Comparison of ENCODE assay signal across 15 mouse cellular contexts in genomic region chr8:112009558-112009957, GRCm38 (mm10). TPM values are rescaled to one million over a fixed set of nuclear protein-coding genes. Genes with fewer than 3 reads are reported as not detected.
DNase-seq lines count a peak whose midpoint lies in the region; ATAC-seq and TF ChIP-seq lines count a peak whose summit lies in the region.
"Had no signal": no experiment of that assay in that cellular context is flagged by ENCODE, and none has a peak within 500 bp of the region (broad histone marks: within the 10 kb centered on the region; RNA-seq: fewer than 3 reads in every experiment).

No protein-coding gene starts in this region.

- H3K4me3 ChIP-seq in intestine, embryonic 14.5 days (ENCODE audit: low read depth, low read length): no peak overlapping the region
- H3K4me3 ChIP-seq in intestine, postnatal 0 days (ENCODE audit: low read depth, low read length): no peak overlapping the region
- H3K4me3 ChIP-seq in embryonic facial prominence, embryonic 14.5 days (ENCODE audit: low read depth, low read length): peak overlapping the region; percentile 98; the same call in 1 of the 2 replicates
- no peak overlapping the region for H3K4me3 ChIP-seq in cerebellum, adult 2 months (replicated peaks; ENCODE audit: insufficient read depth, low read depth, low read length)

- WGBS in intestine, embryonic 14.5 days: 89% methylated on average over 7 of the region's 7 CpGs
- WGBS in intestine, postnatal 0 days: 88% methylated on average over 7 of the region's 7 CpGs
- 89% methylated on average over 7 of the region's 7 CpGs for WGBS in embryonic facial prominence, embryonic 14.5 days
- 94% methylated on average over 7 of the region's 7 CpGs for WGBS in cerebellum, adult 2 months

- peaks cover 17% of the 10 kb centered on the region for H3K36me3 ChIP-seq in intestine, embryonic 14.5 days (ENCODE audit: control insufficient read depth, insufficient read depth, low read length)
- H3K36me3 ChIP-seq in intestine, postnatal 0 days (ENCODE audit: control insufficient read depth, insufficient read depth): peaks cover 9% of the 10 kb centered on the region
- peaks cover 25% of the 10 kb centered on the region for H3K36me3 ChIP-seq in embryonic facial prominence, embryonic 14.5 days (ENCODE audit: control insufficient read depth, insufficient read depth, low read length)

- H3K9ac ChIP-seq in intestine, embryonic 14.5 days (ENCODE audit: low read length): no peak overlapping the region
- no peak overlapping the region for H3K9ac ChIP-seq in intestine, postnatal 0 days (ENCODE audit: low read depth, low read length)
- H3K9ac ChIP-seq in embryonic facial prominence, embryonic 14.5 days (ENCODE audit: low read depth, low read length): no peak overlapping the region

- H3K4me2 ChIP-seq in intestine, embryonic 14.5 days (ENCODE audit: low read length): peak overlapping the region; percentile 57; the same call in 1 of the 2 replicates
- H3K4me2 ChIP-seq in intestine, postnatal 0 days (replicated peaks; ENCODE audit: low read depth): no peak overlapping the region
- H3K4me2 ChIP-seq in embryonic facial prominence, embryonic 14.5 days (ENCODE audit: low read depth, low read length): peak overlapping the region; percentile 89; the same call in 1 of the 2 replicates

- intact Hi-C loops in gastrocnemius, postnatal 14 days (cut with DNase I; ENCODE audit: low total_unique reads): no loop called here

- ATAC-seq in intestine, embryonic 14.5 days (replicated peaks; ENCODE audit: low FRiP score, low TSS enrichment, low read depth): no peak
- ATAC-seq in intestine, postnatal 0 days: no peak
- ATAC-seq in embryonic facial prominence, embryonic 14.5 days (ENCODE audit: low read depth): no peak

- H3K9me3 ChIP-seq in intestine, embryonic 14.5 days (ENCODE audit: control insufficient read depth, low read length): no peaks in the 10 kb centered on the region
- no peaks in the 10 kb centered on the region for H3K9me3 ChIP-seq in intestine, postnatal 0 days (ENCODE audit: control insufficient read depth)
- no peaks in the 10 kb centered on the region for H3K9me3 ChIP-seq in embryonic facial prominence, embryonic 14.5 days (ENCODE audit: control insufficient read depth, low read length)
- H3K9me3 ChIP-seq: hindbrain, embryonic 12.5 days had no signal

- no peak for TF ChIP-seq POLR2A in cerebellum, adult 2 months (IDR thresholded peaks at IDR 0.05; ENCODE audit: borderline replicate concordance, insufficient read depth, low read length)

- peaks cover 17% of the 10 kb centered on the region for H3K4me1 ChIP-seq in intestine, embryonic 14.5 days (replicated peaks; ENCODE audit: control insufficient read depth, insufficient read depth, low read length)
- H3K4me1 ChIP-seq in intestine, postnatal 0 days (replicated peaks; ENCODE audit: control insufficient read depth, insufficient read depth, low read length): peaks cover 10% of the 10 kb centered on the region
- peaks cover 22% of the 10 kb centered on the region for H3K4me1 ChIP-seq in embryonic facial prominence, embryonic 14.5 days (ENCODE audit: control insufficient read depth, insufficient read depth, low read length)
- no peaks in the 10 kb centered on the region; the same call in 1 of the 2 replicates for H3K4me1 ChIP-seq in cerebellum, adult 2 months (ENCODE audit: control insufficient read depth, insufficient read depth, low read length)

- H3K27ac ChIP-seq in intestine, embryonic 14.5 days (ENCODE audit: low read depth): no peak overlapping the region
- no peak overlapping the region for H3K27ac ChIP-seq in intestine, postnatal 0 days (ENCODE audit: low read depth, low read length)
- no peak overlapping the region for H3K27ac ChIP-seq in embryonic facial prominence, embryonic 14.5 days (replicated peaks; ENCODE audit: low read depth, low read length)
- no peak overlapping the region for H3K27ac ChIP-seq in cerebellum, adult 2 months (ENCODE audit: insufficient read depth, low read length)
- H3K27ac ChIP-seq: hindbrain, embryonic 12.5 days had no signal

- no peak for TF ChIP-seq CTCF in intestine, postnatal 0 days (IDR thresholded peaks at IDR 0.05; ENCODE audit: low read depth)
- TF ChIP-seq CTCF in cerebellum, adult 2 months (IDR thresholded peaks at IDR 0.05; ENCODE audit: borderline replicate concordance, insufficient read depth, low read depth, low read length): no peak

- DNase-seq in intestine, embryonic 14.5 days (ENCODE audit: low spot score): no peak
- DNase-seq in A20 (ENCODE audit: low read depth, low spot score): peak; percentile 48
- peak; percentile 55 for DNase-seq in ES-CJ7 (ENCODE audit: low read depth, low spot score)
- DNase-seq in embryonic facial prominence, embryonic 14.5 days (ENCODE audit: low spot score): no peak
- DNase-seq in spleen, adult 12 weeks (ENCODE audit: low spot score): no peak
- no peak for DNase-seq in gastrocnemius, postnatal 14 days
- DNase-seq in cerebellum, adult 2 months: no peak
- DNase-seq: cerebellum, adult 18-20 months; embryo, embryonic 11 days; gastrocnemius, postnatal 36 days; right cerebral cortex, postnatal 14 days had no signal

- H3K27me3 ChIP-seq in intestine, embryonic 14.5 days (replicated peaks; ENCODE audit: control insufficient read depth, insufficient read depth, low read length): no peaks in the 10 kb centered on the region
- H3K27me3 ChIP-seq in intestine, postnatal 0 days (replicated peaks; ENCODE audit: control insufficient read depth, insufficient read depth, low read length): no peaks in the 10 kb centered on the region
- H3K27me3 ChIP-seq in embryonic facial prominence, embryonic 14.5 days (replicated peaks; ENCODE audit: control insufficient read depth, insufficient read depth, low read length): no peaks in the 10 kb centered on the region
- no peaks in the 10 kb centered on the region for H3K27me3 ChIP-seq in cerebellum, adult 2 months (ENCODE audit: control insufficient read depth, insufficient read depth, low read length)
- H3K27me3 ChIP-seq: hindbrain, embryonic 12.5 days had no signal

RNA-seq across cellular contexts. Expression of gene Kars, which starts 1.6 kb away (rescaled TPM):
- polyA plus RNA-seq in intestine, embryonic 14.5 days (2014; fragmentation: Nextera tagmentation; extraction: Ambion mirVana): 226 and 241 TPM in 2 replicates
- polyA plus RNA-seq in intestine, postnatal 0 days (2015; fragmentation: Nextera tagmentation; extraction: Ambion mirVana): 63.7 and 69.2 TPM in 2 replicates
- polyA plus RNA-seq in embryonic facial prominence, embryonic 14.5 days (2014; fragmentation: Nextera tagmentation; extraction: Ambion mirVana): 192 and 207 TPM in 2 replicates
- 100 to 1,000 TPM; 100 to 107 TPM for total RNA-seq in gastrocnemius, postnatal 14 days (2021)
- 90.2 and 91.7 TPM in 2 replicates for polyA plus RNA-seq in cerebellum, adult 2 months (2012; rRNA removed)

RNA-seq across cellular contexts. Expression of gene Terf2ip, which starts 1.6 kb away (rescaled TPM):
- 21.3 and 22.9 TPM in 2 replicates for polyA plus RNA-seq in intestine, embryonic 14.5 days (2014; fragmentation: Nextera tagmentation; extraction: Ambion mirVana)
- polyA plus RNA-seq in intestine, postnatal 0 days (2015; fragmentation: Nextera tagmentation; extraction: Ambion mirVana): 10.1 and 11.2 TPM in 2 replicates
- polyA plus RNA-seq in embryonic facial prominence, embryonic 14.5 days (2014; fragmentation: Nextera tagmentation; extraction: Ambion mirVana): 16.4 TPM in 2 replicates
- 10 to 100 TPM in 1 of 2 experiments, 1 to 10 TPM in 1; 9.1 to 10.4 TPM for total RNA-seq in gastrocnemius, postnatal 14 days (2021)
- 36.3 and 38.0 TPM in 2 replicates for polyA plus RNA-seq in cerebellum, adult 2 months (2012; rRNA removed)

RNA-seq across cellular contexts. Expression of gene Gm6793, which starts 5.3 kb away (rescaled TPM):
- polyA plus RNA-seq in intestine, embryonic 14.5 days (2014; fragmentation: Nextera tagmentation; extraction: Ambion mirVana): 0.28 and 0.91 TPM in 2 replicates
- 0.21 and 0.29 TPM in 2 replicates for polyA plus RNA-seq in intestine, postnatal 0 days (2015; fragmentation: Nextera tagmentation; extraction: Ambion mirVana)
- 0.54 and 0.57 TPM in 2 replicates for polyA plus RNA-seq in embryonic facial prominence, embryonic 14.5 days (2014; fragmentation: Nextera tagmentation; extraction: Ambion mirVana)
- not detected for total RNA-seq in gastrocnemius, postnatal 14 days (2021)
- polyA plus RNA-seq in cerebellum, adult 2 months (2012; rRNA removed): not detected in 2 replicates
- total RNA-seq: adrenal gland, postnatal 4 days; gastrocnemius, postnatal 36 days; midbrain, postnatal 0 days had no signal

RNA-seq across cellular contexts. Expression of gene Adat1, which starts 17.5 kb away (rescaled TPM):
- 7.4 and 11.0 TPM in 2 replicates for polyA plus RNA-seq in intestine, embryonic 14.5 days (2014; fragmentation: Nextera tagmentation; extraction: Ambion mirVana)
- 1.2 and 1.4 TPM in 2 replicates for polyA plus RNA-seq in intestine, postnatal 0 days (2015; fragmentation: Nextera tagmentation; extraction: Ambion mirVana)
- polyA plus RNA-seq in embryonic facial prominence, embryonic 14.5 days (2014; fragmentation: Nextera tagmentation; extraction: Ambion mirVana): 4.9 and 6.4 TPM in 2 replicates
- 1 to 10 TPM; 1.3 TPM for total RNA-seq in gastrocnemius, postnatal 14 days (2021)
- polyA plus RNA-seq in cerebellum, adult 2 months (2012; rRNA removed): 9.4 and 10.2 TPM in 2 replicates

Comparison
In these comparisons a context has a peak if more than half of its experiments do, and no peak if none do; other contexts are left out.
1. DNase-seq: peak in A20 (single experiment) and ES-CJ7 (single experiment); none in intestine, embryonic 14.5 days (single experiment), embryonic facial prominence, embryonic 14.5 days (single experiment), spleen, adult 12 weeks (single experiment), gastrocnemius, postnatal 14 days (single experiment) and cerebellum, adult 2 months (0 of 2).